Mouse (Mus musculus): ENCODE measurements at regions not wholly inside any gene's neighbourhood (a gene's known extent, or its start where the extent isn't known, plus 50 kb on each side); places are given as distances from the start of the nearest gene placed in this dataset.

- DNase-seq, result no peak
Measured at GRCm38 (mm10) chr6:103312935-103313334, 197.5 kb upstream of the Chl1 start.

DNA sequence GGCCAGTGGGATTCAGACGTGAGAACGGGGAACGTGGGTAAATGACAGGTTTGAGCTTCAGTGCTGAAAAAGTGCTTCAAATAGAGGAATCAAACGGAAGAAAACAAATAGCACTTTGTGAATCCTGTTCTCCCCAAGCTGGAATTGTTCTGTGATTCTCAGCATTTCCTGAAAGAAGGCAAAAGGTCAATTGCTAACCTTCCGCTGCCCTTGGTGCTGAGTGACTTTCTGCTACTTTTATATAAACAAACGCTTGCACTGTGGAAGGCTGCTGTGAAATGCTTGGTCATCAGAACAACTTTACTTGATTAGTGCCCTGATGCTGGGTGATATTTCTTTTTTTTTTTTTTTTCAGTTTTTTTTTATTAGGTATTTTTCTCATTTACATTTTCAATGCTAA lies 192.3 kb upstream of the Chl1 start:
- DNase-seq, result no peak

DNA sequence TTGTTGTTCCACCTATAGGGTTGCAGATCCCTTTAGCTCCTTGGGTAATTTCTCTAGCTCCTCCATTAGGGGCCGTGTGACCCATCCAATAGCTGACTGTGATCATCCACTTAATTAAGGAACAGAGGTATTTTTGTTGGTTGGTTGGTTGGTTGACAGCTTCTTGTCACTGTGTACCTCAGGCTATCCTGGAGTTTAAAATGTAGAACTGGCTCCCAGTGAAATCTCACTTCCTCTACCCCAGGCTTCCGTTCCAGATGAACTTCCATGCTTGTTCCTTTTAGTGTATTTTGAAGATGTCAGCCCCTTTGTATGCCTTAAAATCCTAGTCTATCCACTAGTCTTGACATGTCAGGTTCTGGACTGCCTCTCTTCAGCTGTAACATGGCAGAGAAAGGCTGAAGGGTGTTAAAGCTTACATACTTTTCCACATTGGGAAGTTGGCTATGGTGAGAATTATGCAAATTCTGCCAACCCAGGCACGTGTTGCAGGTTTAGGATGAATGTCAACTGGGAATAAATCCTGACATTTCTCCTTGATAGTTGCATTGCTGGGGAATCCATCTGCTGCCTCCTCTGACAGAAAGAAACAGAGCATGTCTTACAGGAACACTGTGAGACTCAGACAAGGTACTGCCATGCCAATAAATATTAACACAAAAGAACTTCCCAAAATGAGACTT lies 191.6 kb upstream of the Chl1 start:
- no peak for DNase-seq

DNA sequence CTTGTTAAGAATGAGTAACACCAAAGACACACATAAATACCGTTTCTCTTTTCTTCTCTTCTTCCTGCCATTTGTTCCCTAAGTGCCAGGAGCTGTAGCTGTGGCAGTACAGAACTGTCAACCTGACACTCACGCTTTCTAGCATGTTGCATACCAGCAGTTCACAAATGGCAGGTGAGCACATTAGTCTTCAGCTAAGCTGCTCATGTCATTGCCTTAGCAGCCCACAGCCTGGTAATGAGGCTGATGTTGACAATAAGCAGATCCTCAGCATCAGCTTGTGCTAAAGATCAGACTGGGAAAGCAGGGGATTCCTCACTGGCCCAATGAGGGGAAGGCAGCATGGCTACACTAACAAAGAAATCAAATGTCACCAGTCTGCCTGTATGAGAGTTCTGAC lies 190.4 kb upstream of the Chl1 start:
- DNase-seq, result no peak

GRCm38 (mm10) chr6:103320550-103320949 lies 189.8 kb upstream of the Chl1 start:
- no peak for DNase-seq

DNA sequence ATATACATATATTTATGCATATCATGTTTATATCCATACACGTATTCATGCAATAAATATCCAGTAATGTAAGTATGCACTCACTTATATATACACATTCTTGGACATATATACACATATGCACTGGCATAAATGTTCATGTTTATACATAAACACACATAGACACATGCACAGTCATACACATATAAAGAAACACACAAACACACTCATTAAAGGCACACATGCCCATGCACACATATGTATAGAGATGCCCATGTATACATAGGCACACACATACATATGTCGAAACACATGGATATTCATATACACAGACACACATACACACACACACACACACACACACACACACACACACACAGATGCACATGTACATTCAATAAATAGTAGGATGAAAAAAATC lies 189.3 kb upstream of the Chl1 start:
- DNase-seq, result no peak

- DNase-seq, result no peak
Measured at GRCm38 (mm10) chr6:103322442-103322841, 187.9 kb upstream of the Chl1 start.

DNA sequence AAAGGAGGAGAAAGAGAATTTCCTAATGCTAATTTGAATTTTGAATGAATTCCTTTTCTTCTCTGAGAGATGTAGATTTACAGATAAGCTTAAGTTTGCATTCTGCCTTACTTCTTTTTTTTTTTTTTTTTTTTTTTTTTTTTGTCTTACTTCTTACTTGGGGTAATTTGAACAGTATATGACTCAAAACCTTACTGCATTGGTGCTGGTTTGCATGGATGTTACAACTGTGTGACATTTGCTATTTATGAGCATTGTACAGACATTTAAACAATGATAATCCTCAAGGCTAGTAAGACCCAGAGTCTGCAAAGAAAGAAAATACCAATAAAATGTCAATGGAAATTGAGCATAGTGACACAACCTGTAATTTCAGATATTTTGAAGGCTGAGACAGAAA lies 174.7 kb upstream of the Chl1 start:
- no peak for DNase-seq

GRCm38 (mm10) chr6:103339961-103340732 lies 170.2 kb upstream of the Chl1 start:
- DNase-seq, result no peak

DNA sequence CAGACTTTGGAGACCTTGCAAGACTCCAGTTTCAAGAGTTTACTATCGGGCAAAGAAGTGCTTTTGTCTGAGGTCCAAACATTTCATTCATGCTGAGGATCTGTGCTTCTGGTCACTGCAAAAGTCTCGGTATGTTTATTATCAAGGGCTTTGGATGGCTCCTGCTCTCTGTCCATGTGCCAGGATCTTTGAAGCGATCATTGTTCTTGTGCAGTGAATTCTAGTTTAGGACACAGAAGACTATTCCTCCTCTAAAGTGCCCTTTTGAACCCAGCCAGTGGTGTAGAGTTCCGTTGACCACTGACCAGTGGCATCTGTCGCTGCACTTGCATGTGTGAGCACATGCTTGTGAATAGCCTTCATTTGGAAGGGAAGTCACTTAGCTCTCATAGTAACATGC lies 166.9 kb upstream of the Chl1 start:
- DNase-seq, result no peak

GRCm38 (mm10) chr6:103344413-103344812 lies 166.0 kb upstream of the Chl1 start:
- no peak for DNase-seq

GRCm38 (mm10) chr6:103345195-103345594 lies 165.2 kb upstream of the Chl1 start:
- no peak for DNase-seq

DNA sequence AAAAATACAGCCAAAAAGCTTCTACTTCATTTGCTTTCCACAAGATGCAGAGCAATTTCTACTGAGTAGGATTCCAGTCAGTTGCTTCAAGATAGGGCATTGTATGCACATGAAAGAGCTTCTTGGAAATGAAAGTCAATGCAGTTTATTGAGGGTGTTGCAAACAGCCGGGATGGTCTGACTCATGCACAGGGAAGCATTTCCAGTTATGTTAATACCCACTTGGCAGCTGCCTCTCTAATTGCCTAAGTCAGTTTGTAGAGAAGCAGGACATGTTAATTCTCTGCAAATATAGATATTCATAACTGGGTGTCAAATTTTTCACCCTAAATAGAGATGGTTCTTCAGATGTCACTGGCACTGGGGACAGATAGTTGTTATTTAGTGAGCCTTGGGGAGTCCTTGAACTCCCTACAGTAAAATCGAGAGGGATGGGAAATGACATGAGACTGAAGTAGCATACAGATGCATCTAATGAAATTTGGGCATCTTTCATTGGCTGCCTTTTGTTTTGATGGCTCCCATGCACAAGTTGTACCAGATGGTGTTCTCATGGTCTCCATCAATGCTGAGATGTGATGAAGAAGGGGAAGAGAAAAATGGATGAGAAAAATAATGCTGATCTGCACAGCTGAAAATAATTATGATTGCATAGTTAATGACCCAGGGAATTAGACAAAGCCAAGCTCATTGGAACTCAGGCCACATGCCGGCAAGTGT lies 157.8 kb upstream of the Chl1 start:
- DNase-seq, result no peak

GRCm38 (mm10) chr6:103353346-103353745 lies 157.0 kb upstream of the Chl1 start:
- DNase-seq, result no peak

GRCm38 (mm10) chr6:103366782-103367491 lies 143.4 kb upstream of the Chl1 start:
- no peak for DNase-seq

- no peak for DNase-seq
Measured at GRCm38 (mm10) chr6:103374956-103375355, 135.4 kb upstream of the Chl1 start.

DNA sequence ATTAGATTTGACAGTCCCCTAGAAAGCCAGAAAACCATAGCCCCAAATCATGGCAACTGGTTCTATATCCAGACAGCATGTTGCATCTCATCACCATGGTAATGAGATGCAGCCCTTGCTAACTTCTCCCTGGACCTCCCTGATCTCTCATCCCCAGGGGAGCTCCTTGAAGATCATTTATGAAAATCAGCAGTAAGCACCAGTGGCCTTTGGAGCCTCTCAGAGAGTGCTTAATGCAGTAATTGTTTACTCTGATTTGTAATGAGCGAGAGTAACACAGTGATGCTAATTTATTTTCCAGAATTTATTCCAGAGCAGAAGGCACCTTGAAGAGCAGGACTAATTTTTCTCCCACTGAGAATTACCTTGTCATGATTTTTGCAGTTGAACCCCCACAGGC lies 133.1 kb upstream of the Chl1 start:
- no peak for DNase-seq

DNA sequence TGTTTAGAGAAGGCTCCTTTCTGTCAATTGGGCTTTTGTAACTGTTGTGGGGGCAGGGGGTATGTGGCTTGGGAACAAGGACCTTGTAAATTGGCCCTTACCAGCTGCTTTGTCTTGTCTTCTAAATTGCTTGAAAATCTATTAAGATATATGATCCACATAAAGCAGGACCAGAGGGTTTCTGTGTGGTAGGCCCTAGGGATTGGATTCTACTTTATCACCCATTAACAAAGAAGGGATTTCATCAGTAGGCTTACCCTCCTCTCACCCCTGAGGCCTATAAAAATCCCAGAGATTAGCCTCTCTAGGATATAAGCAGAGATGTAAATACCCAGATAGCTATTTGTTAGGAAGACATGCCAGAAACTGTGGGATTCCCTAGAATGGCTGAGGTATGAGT lies 132.3 kb upstream of the Chl1 start:
- no peak for DNase-seq

GRCm38 (mm10) chr6:103381030-103381429 lies 129.4 kb upstream of the Chl1 start:
- no peak for DNase-seq

DNA sequence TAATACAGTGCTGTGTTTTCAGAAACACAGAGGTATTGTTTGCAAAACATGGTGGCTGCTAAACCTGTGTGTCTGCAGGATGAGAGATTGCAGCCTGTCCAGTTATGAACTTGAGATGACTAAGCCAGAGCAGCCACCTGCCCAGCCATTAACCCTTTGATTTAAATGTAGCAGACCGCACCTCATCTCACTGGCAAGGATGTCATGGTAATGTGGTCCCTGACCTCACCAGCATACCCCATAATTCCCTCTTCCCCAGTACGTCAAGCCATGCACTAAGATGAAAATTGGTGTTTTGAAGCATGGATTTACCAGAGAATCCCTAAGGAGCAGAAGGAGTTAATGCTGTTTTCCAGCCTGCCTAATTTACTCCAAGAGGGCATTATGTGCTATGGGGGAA lies 128.5 kb upstream of the Chl1 start:
- DNase-seq, result no peak

- DNase-seq, result no peak
Measured at GRCm38 (mm10) chr6:103386591-103386990, 123.8 kb upstream of the Chl1 start.

DNA sequence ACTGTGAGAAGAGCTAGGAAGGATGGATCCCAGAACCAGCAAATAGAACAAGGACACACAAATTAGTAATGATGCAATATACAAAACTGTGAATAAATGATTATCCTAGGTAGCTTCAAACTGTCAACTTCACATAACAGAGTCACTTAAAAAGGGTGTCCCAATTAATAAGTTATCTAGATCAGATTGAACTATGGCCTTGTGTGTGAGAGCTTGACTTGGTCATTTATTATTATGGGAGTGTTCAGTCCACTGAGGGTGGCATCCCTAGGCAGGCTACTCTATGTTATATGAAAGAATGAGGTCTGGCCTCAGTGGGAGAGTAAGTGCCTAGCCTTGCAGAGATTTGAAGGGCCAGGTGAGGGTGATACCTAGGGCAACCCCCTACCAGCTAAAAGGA lies 104.4 kb upstream of the Chl1 start:
- no peak for DNase-seq

DNA sequence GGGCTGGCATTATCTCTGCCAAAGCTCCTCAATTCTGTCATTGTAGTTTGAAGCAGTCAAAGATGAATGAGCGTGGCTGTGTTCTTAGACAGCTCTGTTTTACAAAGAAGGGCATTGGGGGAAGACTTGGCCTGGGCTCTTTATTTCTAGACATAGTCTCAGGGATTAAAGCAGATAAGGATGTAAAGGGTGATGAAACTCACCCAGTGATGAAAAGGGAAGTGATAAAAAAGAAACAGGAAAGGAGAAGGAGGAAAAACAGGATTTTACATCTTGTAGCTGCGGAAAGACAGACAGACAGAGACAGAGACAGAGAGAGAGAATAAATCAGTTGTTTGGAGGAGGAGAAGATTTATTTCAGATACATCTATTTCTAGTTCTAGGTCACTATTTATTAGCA lies 95.5 kb upstream of the Chl1 start:
- DNase-seq, result no peak

All from right cerebral cortex, postnatal 25 days (tissue).